Mouse (Mus musculus) stomach, embryonic 14.5 days (tissue): ENCODE measurements around the gene Txnrd2. TPM values are rescaled to one million over a fixed set of nuclear protein-coding genes. Genes with fewer than 3 reads are reported as not detected.

Experiments
- ATAC-seq: fragments of 200-750 bp; cut with Nextera tagmentation; 2 replicates; pipeline ENCODE4 v1.8.0; 2017; ENCODE audit warnings: low read depth, moderate TSS enrichment; ENCODE audit not compliant: insufficient number of reproducible peaks, insufficient read depth, low FRiP score
- H3K27ac ChIP-seq: fragments of 300-500 bp; sonication (generic); 2 replicates; pipeline ENCODE4 v1.5.1; 2014; ENCODE audit warnings: mild to moderate bottlenecking, low read length, moderate library complexity, mixed read lengths
- H3K27me3 ChIP-seq: fragments of 300-500 bp; sonication (generic); 2 replicates; pipeline ENCODE4 v1.6.1; 2014; ENCODE audit warnings: low read length, control low read depth, mixed read lengths; ENCODE audit not compliant: control insufficient read depth, insufficient read depth
- H3K36me3 ChIP-seq: fragments of 300-500 bp; sonication (generic); 2 replicates; pipeline ENCODE4 v1.6.1; 2014; ENCODE audit warnings: mild to moderate bottlenecking, control low read depth, low read length, moderate library complexity, mixed read lengths; ENCODE audit not compliant: control insufficient read depth, insufficient read depth
- H3K4me1 ChIP-seq: fragments of 300-500 bp; sonication (generic); 2 replicates; pipeline ENCODE4 v1.6.1; 2014; ENCODE audit warnings: low read length, control low read depth, mixed read lengths; ENCODE audit not compliant: control insufficient read depth, insufficient read depth
- H3K4me2 ChIP-seq: fragments of 300-500 bp; sonication (generic); replicated peaks from 2 replicates; pipeline ENCODE4 v1.6.1; 2014; ENCODE audit warnings: low read depth, low read length, control low read depth
- H3K4me3 ChIP-seq: fragments of 300-500 bp; sonication (generic); 2 replicates; pipeline ENCODE4 v1.5.1; 2014; ENCODE audit warnings: low read depth, low read length, control low read depth
- H3K9ac ChIP-seq: fragments of 300-500 bp; sonication (generic); replicated peaks from 2 replicates; pipeline ENCODE4 v1.6.1; 2014; ENCODE audit warnings: low read depth, mild to moderate bottlenecking, control low read depth, low read length, moderate library complexity, mixed read lengths
- H3K9me3 ChIP-seq: fragments of 300-500 bp; sonication (generic); 2 replicates; pipeline ENCODE4 v1.6.1; 2016; ENCODE audit warnings: low read depth, low read length, control low read depth; ENCODE audit not compliant: control insufficient read depth
- WGBS: fragments of 180-500 bp; shearing (Covaris S2); extraction: QIAGEN DNeasy Blood & Tissue Kit; methylation state at CpG from one replicate; pipeline ENCODE4 v1.1.7; 2014; 5-methylcytosine and 5-hydroxymethylcytosine counted together
- polyA plus RNA-seq: library from polyadenylated mRNA; unstranded; fragments of >200 nt; fragmentation: Nextera tagmentation; extraction: Ambion mirVana; gene quantifications from 2 replicates; pipeline ENCODE4 v1.2.1, GENCODE M21; 2014

Gene Txnrd2
- polyA plus RNA-seq, 1 experiment from 2014 or later, result 18.8 TPM

DNA sequence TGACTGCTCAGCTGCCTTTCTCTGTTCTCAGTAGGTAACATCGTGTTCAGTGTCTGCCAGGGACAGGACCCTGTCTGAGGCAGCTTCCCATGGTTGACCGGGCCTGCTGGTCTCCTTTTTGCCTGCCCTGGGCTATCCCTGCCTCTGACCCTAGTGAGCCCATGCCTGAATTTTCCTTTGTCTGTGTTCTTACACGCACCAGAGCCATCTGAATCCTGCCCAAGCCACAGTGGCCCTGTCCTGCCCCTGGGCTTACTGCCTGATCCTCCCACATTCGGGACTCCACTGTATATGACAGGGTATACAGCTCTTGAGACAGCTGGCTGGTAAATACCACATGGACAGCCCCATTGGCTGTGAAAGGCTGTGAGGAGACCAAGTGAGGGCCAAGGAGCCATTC, 16.4 kb upstream of the Txnrd2 start:
- no peaks in the 10 kb centered on the region for H3K27me3 ChIP-seq
- WGBS, result 73% methylated on average over 4 of the region's 4 CpGs
- no peak overlapping the region for H3K27ac ChIP-seq
- no peaks in the 10 kb centered on the region for H3K4me1 ChIP-seq
- H3K9me3 ChIP-seq, result no peaks in the 10 kb centered on the region
- H3K36me3 ChIP-seq, result peaks cover 41% of the 10 kb centered on the region; the same call in 1 of the 2 replicates
- no peak overlapping the region for H3K9ac ChIP-seq
- no peak for ATAC-seq
- H3K4me3 ChIP-seq, result no peak overlapping the region
- H3K4me2 ChIP-seq, result no peak overlapping the region

- Histone ChIP-seq H3K4me3 (no peak overlapping the region), H3K4me2 (no peak overlapping the region), H3K27me3 (no peaks in the 10 kb centered on the region), H3K9me3 (no peaks in the 10 kb centered on the region), H3K4me1 (no peaks in the 10 kb centered on the region), H3K27ac (no peak overlapping the region), H3K9ac (no peak overlapping the region), H3K36me3 (peaks cover 35% of the 10 kb centered on the region; the same call in 1 of the 2 replicates)
- 90% methylated on average over 5 of the region's 5 CpGs for WGBS
- ATAC-seq, result no peak
These were observed 15.8 kb upstream of the Txnrd2 start for GRCm38 (mm10) chr16:18410418-18410817.

DNA sequence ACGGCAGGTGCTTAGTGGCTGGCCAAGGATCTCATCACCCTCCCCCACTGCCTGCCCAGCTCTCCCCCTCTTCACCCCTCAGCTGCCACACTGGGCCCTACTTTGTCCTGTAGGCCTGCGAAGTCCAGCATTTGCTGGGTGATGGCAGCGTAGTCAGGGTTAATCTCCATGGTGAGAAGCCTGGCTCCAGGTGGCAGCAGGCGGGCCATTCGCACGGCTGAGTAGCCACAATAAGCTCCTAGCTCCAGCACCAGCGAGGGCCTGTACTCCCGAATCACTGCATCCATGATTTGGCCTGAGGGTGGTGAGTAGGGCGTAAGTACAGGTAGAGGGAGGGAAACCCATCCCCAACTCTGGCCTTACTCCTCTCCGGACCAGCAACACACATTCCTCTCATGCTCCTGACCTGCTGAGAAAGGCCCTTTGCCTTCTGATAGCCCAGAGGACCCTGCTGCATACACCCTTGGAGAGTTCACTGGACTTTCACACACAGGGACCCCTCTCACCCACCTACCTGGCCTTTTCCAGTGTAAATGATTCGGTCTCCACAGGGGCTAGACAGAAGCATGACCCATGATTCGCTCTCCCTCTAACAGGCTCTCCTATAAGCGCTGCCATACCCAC, 15.0 kb upstream of the Txnrd2 start:
- peaks cover 34% of the 10 kb centered on the region; the same call in 1 of the 2 replicates for H3K36me3 ChIP-seq

DNA sequence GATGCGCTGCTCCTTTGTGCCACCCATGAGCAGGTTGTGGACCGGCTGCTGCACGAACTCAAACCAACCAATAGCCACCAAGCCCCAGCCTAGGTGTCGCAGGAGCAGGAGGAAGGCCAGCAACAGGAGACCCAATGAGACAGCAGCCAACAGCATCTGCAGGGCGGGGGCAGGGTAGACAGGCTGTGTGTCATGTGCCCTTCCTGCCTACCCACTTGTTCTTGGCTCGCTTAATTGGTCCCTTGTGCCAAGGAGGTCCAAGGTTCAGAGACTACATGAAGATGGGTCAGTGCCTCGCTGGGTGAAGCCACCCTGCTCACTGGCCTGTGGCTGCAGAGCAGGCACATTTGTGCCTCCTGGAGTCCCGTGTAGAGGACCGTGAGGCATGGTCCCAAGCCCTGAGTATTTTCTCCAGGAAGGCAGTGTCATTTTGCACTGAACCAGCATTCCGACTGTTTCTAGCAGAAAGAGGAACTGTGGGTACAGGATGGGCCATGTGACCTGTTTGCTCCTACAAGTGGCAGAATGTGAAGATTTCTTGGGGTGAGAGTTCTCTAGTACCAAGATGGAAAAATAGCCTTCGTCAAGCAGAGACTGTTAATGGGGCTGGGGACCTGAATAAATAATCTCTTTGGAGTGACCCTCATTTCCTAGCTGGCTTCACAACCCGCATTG, 14.2 kb upstream of the Txnrd2 start:
- no peaks in the 10 kb centered on the region for H3K9me3 ChIP-seq
- H3K4me1 ChIP-seq, result peaks cover 11% of the 10 kb centered on the region
- WGBS, result 82% methylated on average over 12 of the region's 12 CpGs
- no peak overlapping the region for H3K27ac ChIP-seq
- peaks cover 32% of the 10 kb centered on the region; the same call in 1 of the 2 replicates for H3K36me3 ChIP-seq
- ATAC-seq, result no peak
- H3K27me3 ChIP-seq, result no peaks in the 10 kb centered on the region
- H3K9ac ChIP-seq, result no peak overlapping the region
- H3K4me3 ChIP-seq, result no peak overlapping the region
- no peak overlapping the region for H3K4me2 ChIP-seq

More for the DNA sequence above, 15.0 kb upstream of the Txnrd2 start:
- Histone ChIP-seq H3K27ac (no peak overlapping the region), H3K27me3 (no peaks in the 10 kb centered on the region), H3K4me1 (peaks cover 3% of the 10 kb centered on the region), H3K9me3 (no peaks in the 10 kb centered on the region), H3K4me3 (no peak overlapping the region), H3K9ac (no peak overlapping the region), H3K4me2 (no peak overlapping the region)
- WGBS, result 82% methylated on average over 13 of the region's 13 CpGs
- peak; percentile 19; the same call in 1 of the 2 replicates for ATAC-seq

- Histone ChIP-seq H3K9ac (no peak overlapping the region), H3K4me3 (no peak overlapping the region), H3K36me3 (peaks cover 25% of the 10 kb centered on the region; the same call in 1 of the 2 replicates), H3K4me1 (peaks cover 11% of the 10 kb centered on the region), H3K9me3 (no peaks in the 10 kb centered on the region), H3K4me2 (no peak overlapping the region), H3K27me3 (no peaks in the 10 kb centered on the region), H3K27ac (no peak overlapping the region)
- WGBS, result 83% methylated on average over 7 of the region's 7 CpGs
- no peak for ATAC-seq
These were observed 13.0 kb upstream of the Txnrd2 start for GRCm38 (mm10) chr16:18413032-18413816.

GRCm38 (mm10) chr16:18416094-18416761, 10.0 kb upstream of the Txnrd2 start:
- 0 out of 2 replicates have a peak overlapping the region, but pooled peaks have one; percentile 20 for H3K4me2 ChIP-seq

DNA sequence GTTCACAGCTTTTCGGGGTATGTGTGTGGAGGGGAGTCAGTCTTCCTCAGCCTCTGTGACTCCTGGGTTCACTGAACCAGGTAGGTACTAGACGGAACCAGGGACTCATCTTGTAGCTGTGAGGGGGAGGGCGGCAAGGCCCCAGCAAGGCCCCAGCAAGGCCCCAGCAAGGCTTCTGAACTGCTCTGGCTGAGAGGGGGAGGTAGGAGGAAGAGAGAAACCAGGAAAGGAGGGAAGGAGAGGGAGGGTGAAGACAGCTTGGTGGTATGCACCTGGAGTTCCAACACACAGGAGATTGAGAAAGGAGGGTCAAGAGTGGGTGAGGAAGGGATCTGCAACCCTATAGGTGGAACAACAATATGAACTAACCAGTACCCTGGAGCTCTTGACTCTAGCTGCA, 9.3 kb upstream of the Txnrd2 start:
- peak; percentile 7; the same call in 1 of the 2 replicates for ATAC-seq
- Histone ChIP-seq H3K4me2 (no peak overlapping the region), H3K4me3 (no peak overlapping the region), H3K36me3 (peaks cover 13% of the 10 kb centered on the region; the same call in 1 of the 2 replicates), H3K27me3 (no peaks in the 10 kb centered on the region), H3K4me1 (peaks cover 11% of the 10 kb centered on the region), H3K27ac (peak overlapping the region; percentile 78), H3K9ac (no peak overlapping the region), H3K9me3 (no peaks in the 10 kb centered on the region)
- 68% methylated on average over 3 of the region's 3 CpGs for WGBS

More at GRCm38 (mm10) chr16:18416094-18416761, 10.0 kb upstream of the Txnrd2 start:
- H3K27ac ChIP-seq, result peak overlapping the region; percentile 78
- H3K4me3 ChIP-seq, result no peak overlapping the region
- H3K9me3 ChIP-seq, result no peaks in the 10 kb centered on the region
- H3K4me1 ChIP-seq, result peaks cover 11% of the 10 kb centered on the region
- 23% methylated on average over 18 of the region's 18 CpGs for WGBS
- no peak overlapping the region for H3K9ac ChIP-seq
- peaks cover 19% of the 10 kb centered on the region; the same call in 1 of the 2 replicates for H3K36me3 ChIP-seq
- H3K27me3 ChIP-seq, result no peaks in the 10 kb centered on the region
- peak; percentile 42; the same call in 1 of the 2 replicates for ATAC-seq

GRCm38 (mm10) chr16:18417491-18417890, 8.7 kb upstream of the Txnrd2 start:
- H3K27ac ChIP-seq, result no peak overlapping the region
- peaks cover 13% of the 10 kb centered on the region; the same call in 1 of the 2 replicates for H3K36me3 ChIP-seq
- ATAC-seq, result no peak
- H3K4me3 ChIP-seq, result no peak overlapping the region
- H3K9me3 ChIP-seq, result no peaks in the 10 kb centered on the region
- no peak overlapping the region for H3K4me2 ChIP-seq
- 89% methylated on average over 5 of the region's 5 CpGs for WGBS
- H3K27me3 ChIP-seq, result no peaks in the 10 kb centered on the region
- peaks cover 11% of the 10 kb centered on the region for H3K4me1 ChIP-seq
- H3K9ac ChIP-seq, result no peak overlapping the region
